Mouse (Mus musculus): Measurements from ENCODE around the gene Zcchc17. TPM values are rescaled to one million over a fixed set of nuclear protein-coding genes. Genes with fewer than 3 reads are reported as not detected.
A peak's percentile ranks its signal among the peaks of the same experiment; 100 is the strongest.

Zcchc17 gene
- total RNA-seq, 4 experiments from 2014 or later: 51.1 to 63.2 (median 59.1) TPM

DNA sequence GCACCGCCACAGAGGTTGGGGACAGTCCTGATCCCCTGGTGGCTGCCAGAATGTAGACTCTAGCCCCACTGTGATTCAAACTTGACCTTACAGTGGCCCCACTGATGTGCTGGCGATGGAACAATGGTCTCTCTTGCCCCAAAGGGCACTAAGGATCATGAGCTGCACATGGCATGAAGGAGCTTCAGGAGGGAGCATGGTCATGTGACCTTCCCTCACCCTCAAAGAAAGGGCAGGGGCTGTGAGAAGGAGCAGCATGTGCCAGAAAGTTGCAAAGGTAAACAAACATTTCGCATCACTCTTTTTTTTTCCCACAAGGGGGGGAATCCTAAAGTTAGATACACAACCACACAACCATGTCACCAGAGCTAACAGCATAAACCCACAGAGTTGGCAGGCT lies 41.6 kb downstream of the Zcchc17 start:
- DNase-seq (ENCODE audit: low spot score in 2 of 2): no peak

DNA sequence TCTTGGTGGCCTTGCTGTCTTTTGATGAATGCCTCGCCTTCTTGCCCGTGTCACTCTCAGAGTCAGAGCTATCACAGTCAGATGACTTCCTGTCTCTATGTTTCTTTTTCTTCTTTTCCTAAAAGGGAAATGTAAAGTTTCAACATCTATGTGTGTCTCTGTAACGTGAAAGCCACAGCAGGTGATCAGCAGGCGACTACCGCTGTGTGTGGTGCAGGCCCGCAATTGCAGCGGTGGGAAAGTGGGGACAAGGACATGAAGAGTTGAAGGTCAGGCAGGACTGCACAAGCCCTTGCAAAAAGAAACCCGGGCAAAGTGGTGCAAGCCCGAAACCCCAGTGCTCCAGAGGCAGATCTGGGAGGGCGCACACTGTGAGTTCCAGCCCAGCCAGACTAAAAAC lies 43.1 kb downstream of the Zcchc17 start:
- no peak for DNase-seq (ENCODE audit: low spot score in 2 of 2)

DNA sequence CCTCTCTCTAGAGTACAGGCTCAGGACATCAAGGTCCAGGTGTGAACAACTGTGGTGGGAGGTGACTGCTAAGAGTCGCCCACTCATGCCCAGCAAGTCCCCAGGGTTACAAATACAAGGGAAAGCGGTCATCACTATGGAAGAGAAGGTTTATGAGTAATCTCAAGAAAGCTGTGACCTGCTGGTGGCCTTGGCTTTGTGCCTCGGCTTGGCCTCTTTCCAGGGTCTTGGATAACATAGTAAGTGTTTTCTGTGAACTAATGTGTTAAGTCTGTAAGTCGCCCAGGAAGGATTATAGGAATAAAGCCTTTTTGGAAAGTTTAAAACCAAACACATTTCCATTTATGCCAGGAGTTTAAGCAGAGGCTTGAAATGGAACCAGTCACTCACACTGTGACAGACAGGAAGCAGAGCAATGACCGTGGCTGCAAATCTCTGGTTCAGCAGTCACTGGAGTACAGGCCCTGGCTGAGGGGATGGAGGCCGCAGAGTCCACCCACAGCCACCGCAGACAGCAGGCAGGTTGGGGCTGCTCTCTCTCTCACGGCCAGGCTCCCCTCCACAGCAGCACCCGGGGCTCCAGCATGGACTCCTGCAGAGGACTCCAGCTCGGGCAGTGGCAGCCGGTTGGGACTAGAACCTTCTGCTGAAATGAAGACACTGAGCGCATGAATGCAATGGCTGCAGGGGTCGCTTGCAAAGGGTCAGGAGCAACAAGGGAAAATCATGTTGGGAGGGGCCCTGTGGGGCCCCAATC lies 43.8 kb downstream of the Zcchc17 start:
- no peak for DNase-seq (ENCODE audit: low spot score in 2 of 2)

DNA sequence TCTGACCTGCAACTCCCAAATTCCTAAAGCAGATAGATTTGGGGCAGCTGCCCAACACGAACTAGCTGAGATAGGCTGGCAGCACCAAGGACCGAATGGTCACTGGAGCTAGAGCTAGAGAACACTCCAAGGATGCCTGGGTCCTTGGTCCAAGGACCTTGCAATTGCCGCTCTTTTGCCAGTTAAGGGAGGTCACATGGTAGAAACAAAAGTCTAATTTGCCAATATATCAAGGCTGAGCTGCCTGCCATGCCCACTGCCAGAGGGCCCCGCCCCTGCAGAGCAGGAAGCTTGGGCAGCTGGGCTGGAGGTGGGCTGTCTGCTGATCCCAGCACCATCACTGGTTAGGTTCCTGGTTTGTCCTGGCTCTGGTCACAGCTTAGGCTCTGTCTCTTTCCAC lies 46.2 kb downstream of the Zcchc17 start:
- no peak for DNase-seq (ENCODE audit: low spot score in 2 of 2)

DNA sequence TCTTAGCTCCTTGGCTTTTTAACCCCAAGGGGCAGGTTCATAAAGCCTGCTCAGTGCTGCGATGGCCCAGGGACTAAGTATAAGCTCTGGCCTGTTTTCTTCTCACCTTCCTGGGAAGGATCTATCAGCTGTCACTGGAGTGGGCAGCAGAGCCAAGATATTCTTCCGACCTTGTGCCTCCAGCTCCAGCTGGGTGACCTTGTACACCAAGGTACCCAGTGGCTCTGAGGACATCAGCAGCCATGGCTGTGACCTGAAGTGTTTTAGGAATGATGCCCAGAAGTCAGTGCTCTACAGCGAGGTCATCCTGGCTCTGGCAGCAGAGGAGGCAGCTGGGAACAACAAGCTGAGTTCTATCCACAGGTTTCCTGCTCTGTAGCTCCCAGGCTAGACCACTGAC lies 47.2 kb downstream of the Zcchc17 start:
- no peak for DNase-seq (ENCODE audit: low spot score in 2 of 2)

DNA sequence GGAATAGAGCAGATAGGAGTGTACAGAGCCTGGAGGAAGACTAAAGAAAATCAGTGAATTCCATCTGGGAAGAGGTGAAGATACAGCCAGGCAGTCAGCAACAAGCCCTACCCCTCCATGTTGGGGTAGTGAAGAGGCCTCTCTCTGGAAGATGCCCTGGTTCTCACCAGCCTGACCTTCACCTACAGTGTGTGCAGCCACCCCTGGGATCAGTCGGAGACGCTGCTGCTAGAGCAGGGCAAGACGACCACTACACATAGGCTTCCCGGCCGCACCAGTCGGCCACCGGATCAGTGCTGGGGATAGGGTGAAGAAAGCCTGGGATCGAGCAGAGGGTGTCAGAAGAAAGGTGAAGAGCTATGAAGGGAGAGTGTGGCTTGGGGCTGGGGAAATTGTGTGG lies 50.5 kb downstream of the Zcchc17 start:
- no peak for DNase-seq (ENCODE audit: low spot score in 2 of 2)

DNA sequence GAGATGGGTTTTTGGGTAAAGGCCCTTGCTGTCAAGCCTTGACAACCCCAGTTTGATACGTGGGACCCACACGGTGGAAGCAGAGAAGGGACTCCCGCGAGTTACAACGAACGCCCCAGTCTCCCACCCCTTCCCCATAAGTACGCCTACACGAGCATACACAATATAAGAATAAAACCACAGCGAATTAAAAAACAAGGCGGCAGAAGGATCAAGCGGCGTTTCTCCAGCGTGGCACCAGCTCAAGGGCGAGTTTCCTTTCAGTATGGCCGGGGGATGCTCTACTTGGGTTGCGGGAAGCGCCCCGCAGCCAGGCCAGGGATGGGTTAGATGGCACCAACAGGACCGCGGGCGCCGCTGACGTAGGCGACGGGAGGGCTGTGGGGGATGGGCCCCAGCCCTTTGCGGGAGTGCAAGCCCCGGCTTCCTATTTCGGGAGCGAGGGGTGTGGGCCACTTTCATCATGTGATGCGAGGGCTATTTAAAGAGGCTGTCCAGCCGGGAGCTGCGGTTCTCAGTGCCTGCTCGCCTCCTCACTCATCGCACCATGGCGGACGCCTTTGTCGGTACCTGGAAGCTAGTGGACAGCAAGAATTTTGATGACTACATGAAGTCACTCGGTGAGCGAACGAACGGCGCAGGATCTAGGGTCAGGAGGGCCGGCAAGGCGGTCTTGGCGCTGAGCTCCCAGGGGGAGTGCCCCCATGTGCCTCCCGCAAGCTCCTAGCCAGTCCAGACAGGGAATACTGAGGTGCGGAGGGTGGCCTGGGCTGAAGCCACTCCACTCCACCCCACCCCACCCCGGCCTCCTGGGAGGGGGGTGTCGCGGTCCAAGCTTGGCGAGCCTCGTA lies 51.3 kb downstream of the Zcchc17 start, which contains the start of the genes Fabp3 and Gm10570:
Gene Fabp3 (plus strand): TSS at position 365 of the 851 bp plus-strand sequence.
Gene Gm10570 (minus strand): TSS at position 444 of the 851 bp plus-strand sequence.
- DNase-seq (ENCODE audit: low spot score in 2 of 2): peak; percentile 67 to 68

DNA sequence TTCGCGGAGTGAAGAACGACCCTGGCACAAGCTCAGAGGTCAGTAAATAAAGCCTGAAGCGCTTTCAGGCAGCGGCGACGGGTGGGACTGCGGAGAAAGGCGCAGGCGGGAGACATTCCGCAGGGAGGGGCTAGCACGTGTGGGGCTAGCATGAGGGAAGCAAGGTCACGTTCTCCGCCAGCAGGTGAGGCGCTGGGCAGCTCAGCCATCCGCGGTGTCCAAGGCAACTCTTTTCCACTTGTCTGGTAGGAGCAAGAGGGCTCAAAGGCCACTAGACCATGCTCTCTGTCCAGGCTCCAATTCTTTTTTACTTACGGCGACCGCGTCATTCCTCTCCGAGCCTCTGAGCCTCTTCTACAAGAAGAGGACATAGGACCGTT lies 51.9 kb downstream of the Zcchc17 start:
- no peak for DNase-seq (ENCODE audit: low spot score in 2 of 2)

DNA sequence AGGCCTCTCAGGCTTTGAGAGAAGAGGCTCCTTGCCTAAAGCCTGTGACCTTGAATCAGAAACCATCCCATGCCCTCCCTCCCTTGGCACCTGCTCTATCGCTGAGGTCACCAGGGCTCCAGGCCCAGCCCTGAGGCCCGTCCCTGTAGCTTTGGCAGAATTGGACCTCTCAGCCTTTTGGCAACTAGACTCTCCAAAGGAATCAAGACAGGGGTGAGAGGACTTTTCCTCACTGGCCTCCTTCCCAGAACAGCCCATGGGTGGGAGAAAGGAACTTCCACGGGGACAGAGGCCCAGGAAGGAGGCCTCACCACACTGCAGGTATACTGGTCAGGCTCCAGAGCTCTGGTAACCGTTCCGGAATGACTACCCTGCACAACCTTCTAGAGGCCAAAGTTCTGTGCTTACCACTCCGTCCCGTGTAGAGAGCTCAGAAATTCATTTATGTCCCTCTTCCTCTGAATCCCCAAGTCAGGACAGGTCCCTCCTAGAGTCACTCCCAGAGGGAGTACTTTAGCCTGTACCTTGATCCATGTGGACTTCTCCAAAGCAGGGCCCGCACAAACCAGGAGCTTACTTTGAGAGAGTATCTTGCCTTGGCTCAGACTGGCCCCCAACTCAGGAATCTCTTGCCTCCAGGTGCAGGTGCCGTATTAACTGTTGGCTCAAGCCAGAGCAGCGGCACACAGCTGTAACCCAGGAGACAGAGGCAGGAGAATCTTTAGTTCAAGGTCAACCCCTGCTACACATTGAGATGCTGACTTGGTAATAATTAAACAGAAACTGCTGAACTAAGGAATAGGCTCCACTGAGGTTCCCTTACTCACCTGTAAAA lies 52.7 kb downstream of the Zcchc17 start:
- no peak for DNase-seq (ENCODE audit: low spot score in 2 of 2)

DNA sequence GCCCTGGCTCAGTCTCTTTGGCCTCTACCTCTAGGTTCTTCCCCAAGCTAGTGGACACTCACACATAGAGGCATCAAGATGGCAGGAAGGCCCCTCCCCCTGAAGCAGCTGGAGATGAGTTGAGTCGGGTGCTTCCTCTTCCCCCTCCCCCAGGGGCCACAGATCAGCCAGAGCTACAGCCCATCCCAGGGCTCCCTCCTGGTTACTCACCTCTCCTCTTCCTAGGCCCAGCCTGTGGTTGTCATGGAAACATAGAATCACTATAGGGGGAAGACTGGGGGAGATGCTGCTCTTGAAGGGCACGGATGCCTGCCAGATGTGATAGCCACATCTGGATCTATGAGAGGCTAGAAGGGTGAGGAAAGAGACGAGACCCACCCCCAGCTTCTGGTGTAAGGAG lies 55.0 kb downstream of the Zcchc17 start:
- no peak for DNase-seq (ENCODE audit: low spot score in 2 of 2)

DNA sequence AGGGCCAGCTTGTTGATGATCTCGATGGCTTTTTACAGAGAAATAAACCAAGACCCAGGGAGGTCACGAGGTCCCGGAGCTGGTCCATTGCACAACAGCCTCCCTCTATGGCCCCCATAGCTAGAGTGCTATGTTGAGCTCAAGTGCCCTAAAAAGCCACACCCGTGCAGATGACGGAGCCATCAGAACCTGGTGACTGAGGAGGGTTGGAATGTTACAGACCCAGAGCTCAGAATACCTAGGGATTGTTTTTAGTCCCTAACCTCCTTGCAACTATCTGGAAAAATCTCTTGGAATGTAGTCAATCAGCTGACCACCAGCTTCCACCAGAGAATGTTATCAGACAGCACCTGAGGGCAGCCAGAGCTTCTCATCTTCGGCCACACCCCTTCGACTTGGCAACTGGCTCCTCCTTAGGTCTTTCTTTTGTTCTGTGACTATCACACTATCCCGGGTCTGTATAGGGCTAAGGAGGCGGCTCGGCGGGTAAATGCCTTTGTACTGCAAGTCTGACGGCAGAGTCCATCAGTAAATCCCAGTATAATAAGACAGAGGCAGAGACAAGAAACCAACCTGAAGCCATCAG lies 57.4 kb downstream of the Zcchc17 start:
- no peak for DNase-seq (ENCODE audit: low spot score in 2 of 2)

DNA sequence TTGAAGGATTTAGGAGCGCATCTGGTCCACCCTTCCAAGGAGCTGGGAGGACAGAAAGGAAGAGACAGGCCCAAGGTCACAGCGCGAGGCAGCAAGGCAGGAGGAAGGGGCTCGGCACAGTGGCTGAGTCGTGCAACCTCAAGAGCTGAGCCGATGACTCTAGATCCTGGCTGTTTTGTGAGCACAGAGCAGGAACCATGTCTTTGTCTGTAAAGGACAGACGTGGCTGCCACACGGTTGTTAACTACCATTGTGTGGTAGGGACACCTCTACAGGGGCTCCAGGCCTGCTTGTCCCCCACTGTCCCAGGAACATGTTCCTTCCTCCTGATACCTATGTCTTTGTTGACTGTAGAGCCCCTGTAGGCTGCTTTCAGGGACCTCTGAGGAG lies 60.1 kb downstream of the Zcchc17 start:
- no peak for DNase-seq (ENCODE audit: low spot score in 2 of 2)

DNA sequence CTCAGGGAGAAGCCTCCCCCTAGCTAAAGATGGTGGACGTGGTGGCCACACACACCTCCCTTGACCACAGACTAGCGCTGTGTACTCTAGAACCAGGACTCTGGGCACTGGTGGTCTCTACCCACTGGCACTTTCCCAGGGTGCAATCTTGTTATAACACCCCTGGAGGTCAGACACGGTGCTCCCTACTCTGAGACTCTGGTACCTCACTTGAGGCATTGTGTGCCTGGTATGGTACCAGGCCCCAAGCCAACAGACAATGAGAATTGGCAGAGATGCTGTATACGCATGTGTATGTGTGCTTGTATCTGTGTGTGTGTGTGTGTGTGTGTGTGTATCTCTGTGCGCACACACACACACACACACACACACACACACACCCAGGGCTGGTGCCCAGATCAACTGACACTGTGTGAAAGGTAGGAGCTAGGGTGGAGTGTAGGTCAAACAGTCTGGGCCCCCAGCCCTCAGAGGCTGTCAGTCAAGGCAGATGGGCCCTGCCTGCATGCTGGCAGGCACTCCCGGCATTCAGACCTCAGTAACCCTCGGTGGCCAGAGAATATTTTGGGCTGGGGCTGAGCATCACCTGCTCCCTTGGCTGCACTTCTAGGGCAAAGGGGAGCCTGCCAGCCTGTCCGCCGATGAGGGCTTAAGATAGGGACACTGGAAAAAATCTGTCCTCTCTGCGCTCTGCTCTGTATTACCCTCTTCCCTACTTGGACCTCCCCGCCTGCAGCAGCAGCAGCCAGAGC lies 60.7 kb downstream of the Zcchc17 start:
- DNase-seq (ENCODE audit: low spot score in 2 of 2): no peak

DNA sequence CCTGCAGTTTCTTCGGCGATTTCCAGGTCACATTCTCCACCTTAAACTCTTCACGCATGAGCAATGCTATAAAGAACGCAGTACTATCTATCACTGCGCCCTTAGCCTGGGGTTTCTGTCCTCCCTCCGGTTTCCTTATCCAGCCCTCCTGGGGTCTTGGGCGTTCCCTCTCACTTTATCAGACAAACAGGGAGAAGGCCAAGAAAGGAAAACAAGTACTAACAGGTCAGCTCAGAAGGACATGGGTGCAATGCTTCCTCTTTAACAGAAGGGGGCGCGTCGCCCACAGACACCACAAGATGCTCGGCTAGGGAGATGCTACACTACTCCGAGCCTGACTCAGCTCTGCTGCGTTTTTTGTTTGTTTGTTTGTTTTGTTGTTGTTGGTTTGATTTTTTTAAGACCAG lies 62.6 kb downstream of the Zcchc17 start:
- no peak for DNase-seq (ENCODE audit: low spot score in 2 of 2)

DNA sequence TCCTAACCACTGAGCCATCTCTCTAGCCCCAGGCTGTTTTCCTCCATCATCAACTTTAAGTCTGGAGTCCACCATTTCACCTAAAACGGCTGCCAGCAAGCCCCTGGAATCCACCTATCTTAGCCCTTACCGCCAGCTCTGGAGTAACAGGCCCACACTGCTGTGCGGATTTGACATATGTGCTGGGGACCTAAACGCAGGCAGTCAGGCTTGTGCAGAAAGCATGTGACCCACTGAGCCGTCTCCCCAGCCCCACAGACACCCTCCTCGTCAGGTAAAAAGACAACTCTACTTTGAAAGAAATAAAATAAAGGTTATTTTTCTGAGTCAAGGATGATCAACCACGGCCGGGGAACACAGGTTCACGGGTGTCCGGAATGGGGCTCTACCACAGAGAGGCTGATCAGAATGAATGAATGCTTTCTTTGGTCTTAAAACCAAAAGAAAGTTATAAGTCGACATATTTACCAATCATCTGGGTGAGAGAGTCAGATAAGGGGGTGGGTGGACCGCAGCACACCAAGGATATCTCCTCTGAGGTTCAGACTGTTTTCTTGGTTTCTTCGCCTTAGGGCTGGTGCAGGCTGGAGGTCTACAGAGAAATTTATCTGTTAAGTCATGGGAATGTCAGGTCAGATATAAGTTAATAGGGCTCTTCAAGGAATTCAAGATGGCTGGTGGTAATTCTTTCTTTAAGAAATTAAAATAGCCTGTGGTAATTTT lies 63.3 kb downstream of the Zcchc17 start:
- DNase-seq (ENCODE audit: low spot score in 2 of 2): no peak

DNA sequence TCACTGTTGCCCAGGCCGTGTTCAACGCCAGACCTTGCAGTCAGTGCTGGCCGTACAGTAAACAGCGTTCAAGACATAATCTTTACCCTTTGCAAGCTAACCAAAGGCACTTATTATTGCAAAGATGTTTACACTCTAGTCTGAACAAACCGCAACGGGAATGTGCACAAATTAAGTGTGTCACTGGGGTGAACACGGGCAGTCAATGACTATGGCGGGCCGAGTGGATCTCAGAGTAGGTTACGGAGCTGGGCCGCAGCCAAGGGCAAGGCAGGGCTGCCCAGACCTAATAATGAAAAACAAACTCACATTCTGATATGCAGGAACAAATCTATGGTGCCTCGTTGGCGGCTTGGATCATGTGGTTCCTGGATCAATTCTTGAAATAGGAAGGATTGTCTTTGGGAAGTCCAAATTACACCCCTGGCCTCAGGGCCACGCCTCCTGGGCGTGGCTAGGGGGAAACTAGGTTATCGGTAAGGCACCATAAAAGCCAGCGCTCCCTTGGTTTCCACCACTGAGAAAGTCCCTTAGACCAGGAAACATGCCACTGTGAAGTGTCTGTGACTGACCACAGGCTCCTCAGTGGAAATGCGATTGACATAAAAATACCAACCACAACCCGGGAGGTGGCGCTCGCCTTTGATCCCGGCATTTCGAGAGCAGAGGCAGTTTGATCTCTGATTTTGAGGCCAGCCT lies 64.5 kb downstream of the Zcchc17 start:
- no peak for DNase-seq (ENCODE audit: low spot score in 2 of 2)

DNA sequence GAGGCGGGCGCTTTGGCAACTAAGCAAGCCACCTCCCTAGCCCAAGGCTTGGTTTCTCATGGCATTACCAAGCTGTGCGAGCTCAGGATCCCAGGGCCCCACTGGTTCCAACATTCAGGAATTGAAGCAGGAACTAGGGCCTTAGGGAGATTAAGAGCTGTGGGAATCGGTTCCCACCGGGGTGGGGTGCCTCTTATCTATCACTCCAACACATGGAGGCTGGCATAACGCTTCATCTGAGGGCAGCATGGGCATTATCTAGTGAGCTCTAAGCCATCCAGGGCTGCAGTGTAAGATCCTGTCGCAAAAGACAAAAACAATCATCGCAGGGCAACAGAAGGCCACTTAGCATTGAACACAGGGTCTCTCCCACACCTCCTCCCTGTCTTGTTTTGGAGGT lies 65.2 kb downstream of the Zcchc17 start:
- no peak for DNase-seq (ENCODE audit: low spot score in 2 of 2)

DNA sequence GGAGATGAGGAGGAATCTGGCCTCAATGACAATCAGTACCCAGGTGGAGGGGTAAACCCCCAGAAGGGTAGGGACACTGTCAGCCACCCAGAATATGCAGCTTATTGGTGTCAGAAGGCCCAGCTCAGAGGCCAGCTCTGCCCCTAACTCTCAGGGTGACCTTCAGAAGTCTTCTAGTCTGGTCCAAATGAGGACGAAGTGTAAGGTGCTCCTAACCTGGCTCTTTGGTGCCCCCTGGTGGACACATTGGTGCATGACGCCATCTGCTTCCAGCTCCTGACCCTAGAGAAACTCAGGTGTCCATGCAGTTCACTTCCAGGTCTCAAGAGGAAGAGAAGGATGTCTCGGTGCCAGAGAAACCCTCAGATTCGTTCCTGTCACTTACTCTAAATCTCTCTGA lies 67.5 kb downstream of the Zcchc17 start:
- peak in 1 of 2 experiments; percentile 76 for DNase-seq (ENCODE audit: low spot score in 2 of 2)

DNA sequence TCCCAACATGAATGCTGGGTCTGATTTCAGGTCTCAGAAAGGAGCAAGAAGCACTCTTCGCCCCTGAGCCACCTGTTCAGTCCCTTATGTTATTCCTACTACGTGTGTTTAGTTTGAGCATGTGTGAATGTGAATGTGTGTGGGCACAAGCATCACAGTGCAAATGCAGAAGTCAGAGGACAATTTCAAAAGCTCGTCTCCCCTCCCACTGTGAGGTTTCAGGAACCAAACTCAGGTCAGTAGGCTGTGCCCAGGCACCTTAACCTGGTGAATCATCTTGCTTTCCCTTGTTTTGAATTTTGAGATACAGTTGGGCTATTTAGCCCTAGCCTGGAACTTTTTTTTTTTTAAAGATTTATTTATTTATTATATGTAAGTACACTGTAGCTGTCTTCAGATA lies 69.9 kb downstream of the Zcchc17 start:
- no peak for DNase-seq (ENCODE audit: low spot score in 2 of 2)
